Mouse (Mus musculus): ENCODE data around the gene Ncoa3.
A peak's percentile ranks its signal among the peaks of the same experiment; 100 is the strongest.

Gene Ncoa3

DNA sequence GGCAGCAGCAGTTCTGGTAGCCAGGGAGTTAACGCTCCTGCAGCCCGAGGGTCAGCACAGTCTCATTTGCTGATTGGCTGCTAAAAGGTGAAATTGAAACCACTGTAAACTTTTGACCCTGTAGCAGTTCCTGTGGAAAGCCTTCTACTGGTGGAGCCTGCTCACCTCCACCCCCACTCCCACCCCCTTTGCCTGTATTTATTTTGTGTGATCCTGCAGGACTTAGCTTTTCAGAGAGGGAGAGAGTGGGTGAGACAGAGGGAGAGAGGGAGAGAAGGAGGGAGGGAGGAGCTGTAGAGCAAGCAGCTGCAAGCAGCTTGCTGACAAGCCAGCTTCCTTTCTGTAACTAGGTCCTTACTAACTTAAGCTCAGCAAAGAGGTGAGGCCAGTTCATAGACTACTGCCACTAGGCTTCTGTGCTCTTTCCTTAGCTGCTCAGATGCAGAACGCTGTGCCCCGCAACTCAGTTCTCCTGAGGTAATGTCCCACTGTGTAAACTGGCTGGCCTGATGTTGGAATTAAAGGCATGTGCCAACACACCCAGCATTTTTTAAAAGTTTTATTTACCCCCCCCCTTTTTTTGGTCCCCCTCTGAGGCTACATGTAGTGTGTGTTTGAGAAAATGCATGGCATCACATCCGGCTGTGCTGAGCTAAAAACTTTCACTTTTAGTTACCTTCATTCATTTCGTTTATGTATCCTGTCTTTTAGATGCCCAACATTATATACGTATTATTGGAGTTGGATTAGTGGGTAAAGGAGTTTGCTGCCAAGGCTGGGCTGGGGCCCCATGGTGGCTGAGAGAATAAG is 38.9 kb downstream of the Ncoa3 start:
- no peak for DNase-seq (ENCODE audit: low spot score in 2 of 2)

DNA sequence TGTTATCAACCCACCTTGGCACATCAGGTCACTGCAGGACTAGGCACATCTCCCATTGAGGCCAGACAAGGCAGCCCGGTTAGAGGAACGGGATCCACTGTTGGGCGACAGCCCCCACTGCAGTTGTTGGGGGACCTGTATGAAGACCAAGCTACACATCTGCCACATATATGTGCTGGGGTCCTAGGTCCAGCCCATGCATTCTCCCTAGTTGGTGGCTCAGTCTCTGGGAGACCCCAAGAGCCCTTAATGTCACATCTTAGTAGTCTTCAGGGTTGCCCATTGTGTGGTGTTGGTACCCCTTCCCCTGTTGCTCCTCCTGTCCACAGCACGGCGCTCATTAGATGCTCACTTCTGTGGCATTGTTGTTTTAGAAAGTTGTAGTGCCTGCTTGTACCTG is 40.2 kb downstream of the Ncoa3 start:
- DNase-seq (ENCODE audit: low spot score in 2 of 2): no peak

DNA sequence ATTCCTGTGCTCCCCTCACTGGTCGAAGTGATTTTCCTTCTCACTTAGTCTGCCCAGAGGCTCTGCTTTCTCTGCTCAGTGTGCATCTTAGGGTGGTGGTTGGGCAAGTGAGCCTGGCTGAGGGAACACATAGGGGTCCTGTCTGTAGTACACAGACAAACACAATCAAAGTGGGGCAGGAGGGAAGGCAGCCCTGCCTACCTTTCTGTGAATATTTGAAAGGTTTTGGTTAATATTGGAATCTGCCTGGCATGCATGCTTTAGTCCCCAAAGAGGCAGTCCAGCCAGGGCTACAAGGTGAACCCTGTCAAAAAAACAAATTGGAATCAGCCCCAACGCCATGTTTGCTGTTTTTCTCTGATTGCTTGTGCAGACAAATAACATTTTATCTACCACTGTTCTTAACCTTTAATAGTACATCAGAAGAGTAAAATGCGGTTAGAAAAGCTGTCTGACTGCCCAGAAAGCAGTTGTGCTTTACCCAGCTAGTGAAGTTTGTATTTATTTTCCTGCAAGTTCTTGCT is 42.6 kb downstream of the Ncoa3 start:
- DNase-seq (ENCODE audit: low spot score in 2 of 2): no peak

DNA sequence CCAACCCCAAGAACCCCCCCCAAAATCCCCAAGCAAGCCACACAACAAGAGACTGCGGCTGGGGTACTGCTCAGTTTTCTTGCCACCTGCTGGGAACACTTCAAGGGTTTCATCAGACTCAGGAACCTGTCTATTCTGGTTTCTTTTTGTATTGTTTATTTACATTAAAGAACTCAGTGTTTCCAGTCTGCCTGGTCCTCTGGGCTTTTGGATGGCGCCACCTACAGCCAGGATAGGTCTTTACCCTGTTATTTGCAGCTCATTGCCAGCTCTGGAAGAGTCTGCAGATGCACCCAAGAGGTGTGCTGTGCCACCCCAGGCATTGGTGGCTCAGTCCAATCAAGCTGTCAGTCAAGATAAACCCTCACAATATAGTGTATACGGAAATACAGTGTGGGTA is 43.3 kb downstream of the Ncoa3 start:
- no peak for DNase-seq (ENCODE audit: low spot score in 2 of 2)

DNA sequence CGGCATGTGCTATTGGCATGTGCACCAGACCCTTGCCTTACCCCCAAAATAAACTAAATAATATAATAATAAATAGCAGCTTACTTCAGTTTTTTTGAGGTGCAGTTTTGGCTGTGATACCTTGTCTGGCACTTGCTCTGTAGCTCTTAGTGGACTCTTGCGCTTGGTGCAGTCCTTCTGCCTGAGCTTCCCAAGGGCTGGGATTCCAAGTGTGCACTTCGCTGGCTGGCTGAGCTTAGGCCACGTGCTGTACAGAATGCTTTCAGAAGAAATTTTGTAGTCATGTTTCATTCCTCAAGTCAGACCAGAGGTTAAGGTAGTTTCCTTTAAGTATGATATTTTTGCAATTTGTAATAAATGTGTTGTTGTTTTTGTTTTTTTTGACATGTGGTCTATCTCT is 47.2 kb downstream of the Ncoa3 start:
- DNase-seq (ENCODE audit: low spot score in 2 of 2): no peak

DNA sequence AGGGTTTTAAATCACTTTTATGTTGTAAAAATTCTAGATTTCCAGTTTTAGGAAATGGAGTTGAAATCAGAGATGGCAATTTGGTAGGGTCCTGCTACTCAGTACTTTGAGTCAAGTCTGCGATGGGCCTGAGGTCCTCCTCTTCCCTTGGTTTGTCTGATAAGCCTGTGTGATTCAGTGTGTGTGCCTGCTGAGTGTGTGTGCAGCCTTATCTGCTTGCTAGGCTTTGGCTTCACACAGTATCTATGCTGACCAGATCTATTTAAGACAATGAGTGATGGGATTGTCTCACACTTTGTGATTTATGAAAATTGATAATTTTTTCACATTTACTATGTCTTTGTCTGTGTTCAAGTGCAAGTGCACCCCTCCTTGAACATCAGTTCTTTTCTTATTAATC is 50.1 kb downstream of the Ncoa3 start:
- no peak for DNase-seq (ENCODE audit: low spot score in 2 of 2)

DNA sequence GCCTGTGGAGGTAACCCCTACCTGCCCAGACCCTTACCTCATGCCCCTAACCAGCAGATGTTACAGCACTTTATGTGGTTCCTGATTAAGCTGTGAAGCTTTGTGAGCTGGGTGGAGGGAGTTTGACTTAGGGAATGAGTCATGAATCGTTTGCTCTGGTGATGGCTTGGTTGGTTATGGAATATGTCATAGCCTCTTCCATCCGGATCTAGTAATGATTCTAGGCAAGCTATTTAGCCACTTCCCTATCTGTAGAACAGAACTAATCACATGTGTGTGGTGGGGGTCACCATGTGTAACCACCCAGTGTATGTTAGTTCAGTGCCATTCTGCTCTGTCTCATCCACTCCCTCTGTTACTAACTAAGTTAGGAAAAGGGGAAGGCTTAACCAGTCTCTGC is 52.6 kb downstream of the Ncoa3 start:
- no peak for DNase-seq (ENCODE audit: low spot score in 2 of 2)

DNA sequence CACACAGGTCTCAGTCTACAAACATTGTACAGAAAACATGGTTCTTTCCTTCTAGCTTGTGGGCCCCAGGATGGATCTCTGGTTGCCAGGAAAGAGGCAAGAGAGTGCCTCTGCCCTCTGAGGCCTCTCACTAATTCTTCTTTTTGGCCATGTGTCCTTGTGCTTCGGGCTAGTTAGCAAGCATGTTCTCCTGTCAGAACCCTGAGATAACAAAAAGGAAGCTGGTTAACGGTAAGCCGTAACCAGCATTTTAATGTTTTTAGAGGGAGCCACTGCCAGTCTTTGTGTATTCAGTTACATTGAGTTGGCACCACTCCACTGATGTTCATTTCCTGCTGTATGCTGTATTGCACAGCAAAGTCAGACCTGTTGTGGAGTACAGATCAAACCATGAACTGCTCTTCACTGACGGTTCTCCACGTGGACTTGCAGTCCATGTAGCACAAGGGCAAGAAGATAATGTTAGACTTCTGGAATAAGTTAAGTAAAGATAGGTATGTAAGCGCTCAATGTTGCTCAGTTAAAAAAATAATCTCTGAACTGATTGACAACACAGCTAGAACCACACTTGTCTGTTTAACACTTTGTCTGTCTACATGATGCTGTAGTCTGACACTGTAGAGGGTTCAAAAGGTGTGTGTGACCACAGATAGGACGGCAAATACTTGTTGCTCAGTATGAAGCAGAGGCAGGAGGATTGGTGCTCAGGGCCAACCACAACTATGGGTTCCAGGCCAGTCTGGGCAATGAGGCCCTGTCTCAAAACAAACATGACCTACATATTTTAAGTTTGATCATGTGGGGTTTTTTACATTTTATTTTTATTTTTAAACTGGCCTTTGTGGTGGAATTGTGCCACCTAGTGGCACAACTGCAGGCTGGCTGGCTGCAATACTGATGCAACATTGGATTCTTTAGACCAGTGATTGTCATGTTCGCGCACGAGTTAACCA is 53.4 kb downstream of the Ncoa3 start:
- no peak for DNase-seq (ENCODE audit: low spot score in 2 of 2)

DNA sequence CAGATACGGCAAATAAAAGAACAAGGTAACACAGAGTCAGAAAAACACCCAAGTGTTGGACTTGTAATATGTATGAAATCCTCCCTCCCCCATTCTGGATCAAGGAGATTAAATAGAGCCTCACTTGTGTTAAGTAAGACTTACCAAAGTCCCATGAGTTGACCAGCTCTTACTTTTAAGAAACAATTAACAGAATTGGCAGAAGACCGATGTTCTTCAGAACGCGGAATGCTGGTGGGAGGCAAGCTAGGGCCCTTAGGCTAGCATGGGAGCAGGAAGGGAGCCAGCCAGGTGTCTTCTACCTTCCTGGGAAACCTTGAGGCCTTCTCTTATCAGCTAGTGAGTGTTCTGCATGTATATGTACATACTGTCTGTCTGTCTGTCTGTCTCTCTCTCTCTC is 55.5 kb downstream of the Ncoa3 start:
- no peak for DNase-seq (ENCODE audit: low spot score in 2 of 2)

DNA sequence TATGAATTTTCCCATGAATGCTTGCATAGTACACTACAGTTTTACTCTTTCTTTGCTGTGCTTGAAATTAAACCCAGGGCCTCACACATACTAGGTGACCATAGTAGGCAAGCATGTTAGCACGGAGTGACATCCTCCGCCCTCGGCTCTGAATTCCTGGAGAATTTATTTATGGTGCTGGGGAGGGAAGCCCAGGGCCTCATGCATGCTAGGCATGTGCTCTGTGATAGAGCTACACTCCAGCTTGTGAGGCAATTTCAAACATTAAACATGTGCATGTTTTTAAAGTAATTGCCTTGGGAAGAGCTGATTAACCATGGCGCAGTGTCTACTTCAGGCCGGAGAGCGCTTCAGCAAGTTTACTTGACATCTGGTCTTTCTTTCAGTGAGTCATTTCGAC is 56.4 kb downstream of the Ncoa3 start:
- no peak for DNase-seq (ENCODE audit: low spot score in 2 of 2)

DNA sequence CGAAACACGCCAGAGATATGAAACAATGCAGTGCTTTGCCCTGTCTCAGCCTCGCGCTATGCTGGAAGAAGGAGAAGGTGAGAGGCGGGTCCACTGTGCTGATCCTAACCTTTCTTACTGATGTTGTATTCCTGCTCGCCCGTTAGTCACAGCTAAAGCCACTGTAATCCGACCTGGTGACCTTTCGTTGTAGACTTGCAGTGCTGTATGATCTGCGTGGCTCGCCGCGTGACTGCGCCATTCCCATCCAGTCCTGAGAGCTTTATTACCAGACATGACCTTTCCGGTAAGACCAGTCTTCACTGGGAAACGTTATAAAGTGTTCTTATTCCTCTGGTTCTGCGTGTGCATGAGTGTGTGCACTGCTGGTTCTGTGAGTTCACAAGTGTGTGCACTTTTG is 59.0 kb downstream of the Ncoa3 start:
- DNase-seq (ENCODE audit: low spot score in 2 of 2): no peak

DNA sequence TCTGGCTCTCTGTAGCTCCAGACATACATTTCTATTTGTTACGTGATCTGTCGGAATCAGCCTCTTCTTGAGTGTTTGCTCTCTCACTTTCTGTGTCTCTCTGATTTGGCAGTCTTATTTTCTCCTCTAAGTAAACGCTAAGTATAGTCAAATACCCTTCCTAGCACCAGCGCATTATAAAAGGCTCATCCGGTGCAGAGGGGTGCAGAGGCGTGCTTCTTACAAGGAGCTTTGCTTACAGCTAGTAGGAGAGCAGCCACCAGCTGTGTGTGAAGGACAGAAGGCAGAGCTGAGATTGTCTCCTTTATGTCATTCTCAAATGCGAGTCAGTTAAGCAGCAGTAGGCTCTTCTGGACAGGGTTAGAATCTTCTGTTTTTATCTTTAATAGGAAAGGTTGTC is 59.5 kb downstream of the Ncoa3 start:
- no peak for DNase-seq (ENCODE audit: low spot score in 2 of 2)

DNA sequence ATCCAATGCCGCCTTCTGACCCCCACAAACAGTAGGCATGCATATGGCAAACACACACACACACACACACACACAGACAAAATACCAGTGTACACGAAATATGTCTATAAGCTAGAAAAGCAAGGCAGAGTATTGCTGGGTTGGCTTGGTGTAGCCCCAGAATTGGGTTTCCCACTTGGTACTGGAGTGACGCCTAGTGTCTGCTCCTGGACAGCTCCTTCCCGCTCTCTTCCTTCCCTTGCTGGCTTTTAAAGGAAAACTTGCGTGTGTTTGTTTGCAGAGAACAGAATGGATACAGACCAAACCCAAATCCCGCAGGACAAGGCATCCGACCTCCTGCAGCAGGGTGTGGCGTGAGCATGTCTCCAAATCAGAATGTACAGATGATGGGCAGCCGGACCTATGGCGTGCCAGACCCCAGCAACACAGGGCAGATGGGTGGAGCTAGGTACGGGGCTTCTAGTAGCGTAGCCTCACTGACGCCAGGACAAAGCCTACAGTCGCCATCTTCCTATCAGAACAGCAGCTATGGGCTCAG is 61.6 kb downstream of the Ncoa3 start:
- no peak for DNase-seq (ENCODE audit: low spot score in 2 of 2)

DNA sequence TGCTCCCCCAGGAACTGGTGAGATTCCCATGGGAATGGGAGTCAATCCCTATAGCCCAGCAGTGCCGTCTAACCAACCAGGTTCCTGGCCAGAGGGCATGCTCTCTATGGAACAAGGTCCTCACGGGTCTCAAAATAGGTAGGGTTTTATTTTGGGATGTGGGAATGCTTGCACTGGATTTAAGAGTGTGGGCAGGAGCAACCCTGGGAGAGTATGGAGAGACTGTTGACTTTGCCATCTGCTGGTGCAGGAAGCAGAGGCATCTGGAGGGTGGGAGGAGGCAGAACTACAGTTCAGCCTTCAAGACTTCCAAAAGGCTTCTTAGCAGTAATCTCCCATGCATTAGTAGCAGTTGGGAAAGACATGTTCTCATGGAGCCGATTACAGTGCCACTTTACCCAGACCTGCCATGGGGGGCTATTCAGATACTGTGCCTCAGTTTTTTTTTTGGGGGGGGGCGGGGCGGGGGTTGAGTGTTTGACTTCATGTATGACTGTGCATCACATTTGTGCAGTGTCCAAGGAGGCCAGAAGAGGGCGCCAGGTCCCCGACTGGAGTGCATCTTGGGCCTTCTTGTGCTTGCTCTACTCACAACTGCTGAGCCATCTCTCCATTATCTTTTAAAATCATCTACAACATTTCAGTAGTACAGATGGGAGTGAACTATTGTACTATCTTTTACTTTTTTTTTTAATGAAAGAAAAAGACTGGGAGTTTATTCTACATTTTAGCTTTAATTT is 67.4 kb downstream of the Ncoa3 start:
- DNase-seq (ENCODE audit: low spot score in 2 of 2): peak; percentile 66 to 69

DNA sequence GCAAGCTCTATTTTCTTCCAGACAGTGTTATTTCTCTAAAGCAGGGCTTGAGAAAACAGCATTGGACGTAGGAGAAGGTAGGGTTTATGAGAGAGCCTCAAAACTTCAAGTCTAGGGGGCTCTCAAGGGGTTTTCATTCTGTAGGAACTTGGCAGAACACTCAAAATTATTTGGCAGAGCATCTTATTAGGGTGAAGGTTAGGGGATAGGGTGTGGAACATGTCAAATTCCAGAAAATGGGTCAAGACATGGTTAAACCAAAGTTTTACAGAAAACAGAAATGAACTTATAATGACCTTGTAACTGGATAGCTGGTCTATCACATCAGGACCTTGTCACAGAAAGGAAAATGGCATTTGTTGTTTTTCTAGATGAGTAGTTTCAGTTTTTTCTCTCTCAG is 69.6 kb downstream of the Ncoa3 start:
- DNase-seq (ENCODE audit: low spot score in 2 of 2): no peak

DNA sequence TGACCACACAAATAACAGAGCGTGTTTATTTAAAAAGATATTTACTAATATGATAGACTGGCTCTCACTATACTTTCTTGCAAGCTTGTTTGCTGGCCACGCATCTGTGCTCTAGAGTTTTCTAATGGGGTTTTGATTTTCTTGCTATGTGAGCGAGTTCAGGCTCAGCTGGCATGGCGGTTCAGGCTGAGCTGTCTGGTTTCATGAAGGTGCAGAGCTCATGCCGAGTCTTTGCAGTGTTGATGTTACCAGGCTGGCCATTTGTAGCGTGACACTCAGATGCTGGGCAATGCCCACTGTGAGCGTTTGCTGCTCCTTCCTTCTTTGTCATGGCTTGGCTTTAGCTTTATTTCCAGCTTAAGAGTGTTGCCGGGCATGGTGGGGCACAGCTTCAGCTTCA is 70.0 kb downstream of the Ncoa3 start:
- no peak for DNase-seq (ENCODE audit: low spot score in 2 of 2)

DNA sequence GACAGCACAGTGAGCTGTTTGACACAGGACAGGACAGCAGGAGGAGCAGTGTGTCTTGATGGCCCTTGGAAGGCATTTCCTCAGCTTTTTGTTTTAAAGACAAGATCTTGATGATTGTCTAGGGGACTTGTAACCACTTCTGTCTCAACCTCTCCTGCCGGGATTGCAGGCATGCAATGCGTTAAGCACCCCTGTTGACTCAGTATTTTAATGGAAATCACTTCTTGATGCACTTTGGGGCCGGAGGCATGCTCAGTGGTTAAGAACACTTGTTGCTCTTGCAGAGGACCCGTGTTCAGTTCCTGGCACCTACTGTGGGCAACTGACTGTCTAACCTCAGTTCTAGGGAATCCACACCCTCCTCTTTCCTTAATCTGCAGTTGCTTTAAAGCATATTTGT is 74.0 kb downstream of the Ncoa3 start:
- DNase-seq (ENCODE audit: low spot score in 2 of 2): no peak

DNA sequence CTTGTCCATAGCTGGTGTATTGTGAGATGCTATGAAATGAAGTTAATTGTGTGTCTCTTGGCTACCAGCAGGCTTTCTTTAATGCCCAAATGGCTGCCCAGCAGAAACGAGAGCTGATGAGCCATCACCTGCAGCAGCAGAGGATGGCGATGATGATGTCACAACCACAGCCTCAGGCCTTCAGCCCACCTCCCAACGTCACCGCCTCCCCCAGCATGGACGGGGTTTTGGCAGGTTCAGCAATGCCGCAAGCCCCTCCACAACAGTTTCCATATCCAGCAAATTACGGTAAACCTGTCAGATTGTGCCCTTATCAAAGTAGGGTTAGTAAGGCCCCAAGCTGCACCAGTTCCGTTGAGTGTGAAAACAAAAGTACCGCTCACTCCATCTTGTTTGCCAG is 75.8 kb downstream of the Ncoa3 start:
- no peak for DNase-seq (ENCODE audit: low spot score in 2 of 2)

DNA sequence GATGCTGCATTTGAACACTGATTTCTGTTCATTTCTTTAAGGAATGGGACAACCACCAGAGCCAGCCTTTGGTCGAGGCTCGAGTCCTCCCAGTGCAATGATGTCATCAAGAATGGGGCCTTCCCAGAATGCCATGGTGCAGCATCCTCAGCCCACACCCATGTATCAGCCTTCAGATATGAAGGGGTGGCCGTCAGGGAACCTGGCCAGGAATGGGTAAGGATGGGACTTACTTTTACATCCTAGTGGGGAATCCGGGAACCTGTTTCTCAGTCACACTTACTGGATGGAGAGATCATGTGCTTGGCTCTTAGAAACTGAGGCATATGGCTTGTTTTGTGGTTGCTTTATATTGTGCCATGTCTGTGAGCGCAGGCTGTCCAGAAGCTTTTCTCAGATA is 76.7 kb downstream of the Ncoa3 start:
- DNase-seq (ENCODE audit: low spot score in 2 of 2): no peak

DNA sequence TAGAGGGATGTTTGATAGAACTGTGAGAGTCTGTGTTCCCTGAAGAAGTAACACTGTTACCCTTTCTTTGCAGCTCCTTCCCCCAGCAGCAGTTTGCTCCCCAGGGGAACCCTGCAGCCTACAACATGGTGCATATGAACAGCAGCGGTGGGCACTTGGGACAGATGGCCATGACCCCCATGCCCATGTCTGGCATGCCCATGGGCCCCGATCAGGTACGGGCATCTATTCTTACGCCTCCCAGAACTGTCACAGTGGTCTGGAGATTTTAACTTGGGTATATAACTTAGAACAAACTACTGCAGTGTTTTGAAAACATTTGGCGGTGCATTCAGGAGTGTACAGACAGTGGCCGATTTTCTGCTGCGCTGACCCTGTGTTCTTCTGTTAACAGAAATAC is 77.3 kb downstream of the Ncoa3 start:
- DNase-seq (ENCODE audit: low spot score in 2 of 2): no peak

DNA sequence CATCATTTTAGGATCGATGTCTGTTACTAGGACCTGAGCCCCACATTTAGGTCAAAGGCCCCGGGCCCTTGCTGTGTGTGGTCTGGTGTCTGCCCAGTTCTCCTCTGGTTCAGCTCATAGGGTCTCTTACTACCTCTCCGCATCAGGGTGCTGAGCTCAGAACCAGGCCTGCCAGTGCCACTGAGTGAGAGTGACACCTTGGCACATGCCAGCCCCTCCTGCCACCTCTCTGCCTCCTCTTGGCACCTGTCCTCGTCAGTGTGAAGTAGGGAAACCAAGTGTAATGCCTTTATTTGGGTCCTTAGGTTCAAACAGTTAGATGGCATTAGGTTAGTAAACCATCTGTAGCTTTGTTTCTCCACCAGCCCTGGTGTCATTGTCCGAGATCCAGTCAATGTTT is 79.0 kb downstream of the Ncoa3 start:
- no peak for DNase-seq (ENCODE audit: low spot score in 2 of 2)

DNA sequence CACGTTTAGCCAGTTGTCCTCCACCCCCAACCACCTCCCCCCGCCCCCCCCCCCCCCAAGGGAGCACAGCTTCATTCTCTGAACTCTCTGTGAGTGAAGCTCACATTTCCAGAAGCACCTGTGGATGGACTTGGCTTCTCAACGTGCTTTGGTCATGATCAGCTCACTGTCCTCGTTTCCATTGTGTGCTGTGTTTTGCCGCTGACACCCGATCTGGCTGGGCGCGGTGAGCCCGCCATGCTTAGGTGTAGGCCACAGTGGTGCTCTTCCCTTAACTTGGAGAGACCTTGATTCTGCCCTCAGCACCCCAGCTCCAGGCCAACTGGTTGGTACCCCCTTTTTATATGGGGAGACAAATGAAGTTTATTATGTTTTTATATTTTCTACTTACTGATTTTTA is 79.5 kb downstream of the Ncoa3 start:
- no peak for DNase-seq (ENCODE audit: low spot score in 2 of 2)
